Mouse (Mus musculus) activated CD4-positive, CD25-positive, alpha-beta regulatory T cell, adult 4 months (primary cell): ENCODE measurements around the gene D8Ertd738e. TPM values are rescaled to one million over a fixed set of nuclear protein-coding genes. Genes with fewer than 3 reads are reported as not detected.

Experiments used
- ATAC-seq: one replicate; pipeline ENCODE4 v1.8.0; 2017
- polyA plus RNA-seq, 2 experiments: library from polyadenylated mRNA; unstranded; fragments of 100-300 nt; shearing (Covaris generic); gene quantifications; one replicate each; pipeline ENCODE4 v1.2.1; 2017

Gene D8Ertd738e
- polyA plus RNA-seq, 2 experiments from 2014 or later, result 382 to 385 TPM

GRCm38 (mm10) chr8:84236410-84236997 is 13.0 kb downstream of the D8Ertd738e start:
- ATAC-seq, result no peak

- no peak for ATAC-seq
These were observed 13.6 kb downstream of the D8Ertd738e start for GRCm38 (mm10) chr8:84235746-84236409.

GRCm38 (mm10) chr8:84233055-84233454 is 16.5 kb downstream of the D8Ertd738e start:
- no peak for ATAC-seq

GRCm38 (mm10) chr8:84230735-84231134 is 18.8 kb downstream of the D8Ertd738e start:
- ATAC-seq, result no peak

GRCm38 (mm10) chr8:84223322-84224029 is 26.0 kb downstream of the D8Ertd738e start:
- ATAC-seq, result no peak

- ATAC-seq, result no peak
These were observed 26.9 kb downstream of the D8Ertd738e start for GRCm38 (mm10) chr8:84222566-84223165.

GRCm38 (mm10) chr8:84220105-84220504 is 29.4 kb downstream of the D8Ertd738e start:
- no peak for ATAC-seq

- no peak for ATAC-seq
These were observed 31.4 kb downstream of the D8Ertd738e start for GRCm38 (mm10) chr8:84218143-84218542.

GRCm38 (mm10) chr8:84217206-84217605 is 32.3 kb downstream of the D8Ertd738e start:
- no peak for ATAC-seq

GRCm38 (mm10) chr8:84213277-84213676 is 36.2 kb downstream of the D8Ertd738e start:
- ATAC-seq, result no peak

GRCm38 (mm10) chr8:84211881-84212563 is 37.5 kb downstream of the D8Ertd738e start:
- no peak for ATAC-seq

GRCm38 (mm10) chr8:84211202-84211601 is 38.3 kb downstream of the D8Ertd738e start:
- no peak for ATAC-seq

- peak; percentile 47 for ATAC-seq
These were observed 39.2 kb downstream of the D8Ertd738e start for GRCm38 (mm10) chr8:84210167-84210791.

GRCm38 (mm10) chr8:84208381-84209380 is 40.8 kb downstream of the D8Ertd738e start:
- no peak for ATAC-seq

- ATAC-seq, result no peak
These were observed 41.7 kb downstream of the D8Ertd738e start for GRCm38 (mm10) chr8:84207811-84208210.

- ATAC-seq, result no peak
These were observed 42.9 kb downstream of the D8Ertd738e start for GRCm38 (mm10) chr8:84206666-84207065.

GRCm38 (mm10) chr8:84205073-84205472 is 44.4 kb downstream of the D8Ertd738e start:
- no peak for ATAC-seq

- ATAC-seq, result peak; percentile 9
These were observed 45.3 kb downstream of the D8Ertd738e start for GRCm38 (mm10) chr8:84203975-84204772.

- ATAC-seq, result peak; percentile 45
These were observed 46.3 kb downstream of the D8Ertd738e start for GRCm38 (mm10) chr8:84202938-84203917.
